Mouse (Mus musculus): ENCODE results near the gene Gm11115. TPM values are rescaled to one million over a fixed set of nuclear protein-coding genes. Genes with fewer than 3 reads are reported as not detected.

Gene Gm11115
- total RNA-seq (2021): not detected

DNA sequence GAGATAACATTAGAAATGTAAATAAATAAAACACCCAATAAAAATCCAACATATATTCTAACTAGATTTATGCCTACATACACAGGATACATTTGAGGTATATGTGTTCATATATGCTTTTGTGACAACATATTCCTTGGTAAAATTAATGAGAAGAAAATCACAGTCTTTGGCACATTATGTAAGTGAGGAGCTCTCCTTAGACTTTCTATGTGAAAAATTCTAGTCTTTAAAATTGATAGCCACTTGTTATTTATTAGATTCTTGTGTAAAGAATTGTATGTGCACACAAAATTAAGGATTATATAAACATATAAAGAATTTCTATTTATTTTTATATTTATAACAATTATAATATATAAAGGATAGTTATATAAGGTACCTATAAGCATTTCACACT is at the start of gene Gm11115:
Gene Gm11115 (minus strand): TSS at position 101 of the 400 bp plus-strand sequence.
- intact Hi-C loops (cut with DNase I): no loop called here
- no peak for DNase-seq (ENCODE audit: extremely low spot score in 1 of 2, low spot score in 2 of 2)

DNA sequence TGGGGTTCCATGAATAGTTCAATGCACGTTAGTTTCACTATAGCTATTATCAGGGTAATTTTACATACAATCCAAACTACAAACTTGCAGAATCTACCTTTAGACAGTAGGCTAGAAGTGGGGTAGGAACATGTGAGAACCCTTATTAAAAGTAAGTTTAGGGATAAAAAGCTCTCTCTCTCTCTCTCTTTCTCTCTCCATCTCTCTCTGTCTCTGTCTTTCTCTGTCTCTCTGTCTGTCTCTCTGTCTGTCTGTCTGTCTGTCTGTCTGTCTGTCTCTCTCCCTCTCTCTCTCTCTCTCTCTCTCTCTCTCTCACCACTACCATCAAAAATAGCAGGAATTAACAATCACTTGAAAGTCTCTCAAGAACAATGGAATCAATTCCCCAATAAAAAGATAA is 42.5 kb downstream of the Gm11115 start, which contains the start of gene Gm11116:
Gene Gm11116 (minus strand): TSS at position 101 of the 400 bp plus-strand sequence.
- no peak for DNase-seq (ENCODE audit: extremely low spot score in 1 of 2, low spot score in 2 of 2)

More for the DNA sequence above, 42.5 kb downstream of the Gm11115 start, which contains the start of gene Gm11116:
- intact Hi-C loops (cut with DNase I): no loop called here

Other genes with a start within 250 kb of the Gm11115 start
- not detected for gene Csn3, start 228.5 kb downstream of the Gm11115 start, total RNA-seq (2021)
- gene 2310003L06Rik, start 184.6 kb downstream of the Gm11115 start, total RNA-seq (2021): not detected
- gene Gm28434, start 184.6 kb downstream of the Gm11115 start, total RNA-seq (2021): not detected
- not detected for gene Cabs1, start 174.7 kb downstream of the Gm11115 start, total RNA-seq (2021)
- gene Smr3a, start 151.6 kb downstream of the Gm11115 start, total RNA-seq (2021): not detected
- not detected for gene Smr2, start 67.5 kb downstream of the Gm11115 start, total RNA-seq (2021)
- gene Gm11116, start 42.6 kb downstream of the Gm11115 start, total RNA-seq (2021): not detected
- gene Gm7714, start 114.8 kb upstream of the Gm11115 start, total RNA-seq (2021): not detected
- not detected for gene Prol1, start 163.2 kb upstream of the Gm11115 start, total RNA-seq (2021)
- gene Amtn, start 222.0 kb upstream of the Gm11115 start, total RNA-seq (2021): not detected

All from left cerebral cortex, postnatal 10 days (tissue).